Mouse (Mus musculus): ENCODE results near the gene Map3k4. TPM values are rescaled to one million over a fixed set of nuclear protein-coding genes. Genes with fewer than 3 reads are reported as not detected.

The Map3k4 gene
- polyA plus RNA-seq, 1 experiment from 2014 or later, result 28.4 TPM

DNA sequence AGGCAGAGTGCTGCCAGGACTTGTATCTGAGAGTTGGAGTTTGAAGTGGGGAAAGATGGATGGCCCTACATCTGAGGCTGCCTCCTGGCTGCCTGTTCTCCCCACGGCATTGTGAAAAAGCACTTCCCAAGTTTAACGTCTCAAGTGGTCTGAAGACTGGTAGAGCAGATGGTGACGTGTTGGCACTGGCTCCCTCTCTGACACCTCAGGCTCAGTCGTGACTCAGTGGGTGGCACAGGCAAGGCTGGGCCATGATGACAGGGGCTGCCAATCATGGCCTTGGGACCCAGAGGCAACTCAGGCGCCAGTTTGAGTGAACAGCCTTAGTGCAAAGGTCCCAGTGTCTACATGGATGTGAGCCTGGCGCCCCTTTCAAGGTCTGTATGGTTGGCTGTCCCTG is 96.7 kb downstream of the Map3k4 start:
- WGBS, result 75% methylated on average over 6 of the region's 6 CpGs
- H3K36me3 ChIP-seq (ENCODE audit: control insufficient read depth, insufficient read depth, low read length), result peaks cover 15% of the 10 kb centered on the region
- no peak overlapping the region for H3K9ac ChIP-seq (ENCODE audit: low read depth, low read length)
- no peak overlapping the region for H3K4me2 ChIP-seq
- H3K27ac ChIP-seq (ENCODE audit: low read depth, low read length), result no peak overlapping the region
- ATAC-seq (replicated peaks; ENCODE audit: low FRiP score) (no peak), DNase-seq (ENCODE audit: low spot score) (no peak)
- H3K27me3 ChIP-seq (replicated peaks; ENCODE audit: control insufficient read depth, insufficient read depth, low read length), result no peaks in the 10 kb centered on the region
- no peak overlapping the region for H3K4me3 ChIP-seq (ENCODE audit: low read depth, low read length)
- no peaks in the 10 kb centered on the region for H3K9me3 ChIP-seq (ENCODE audit: control insufficient read depth, low read length)
- H3K4me1 ChIP-seq (replicated peaks; ENCODE audit: control insufficient read depth, insufficient read depth, low read length), result no peaks in the 10 kb centered on the region

- H3K9ac ChIP-seq (ENCODE audit: low read depth, low read length), result no peak overlapping the region
- peaks cover 9% of the 10 kb centered on the region for H3K4me1 ChIP-seq (replicated peaks; ENCODE audit: control insufficient read depth, insufficient read depth, low read length)
- no peak overlapping the region for H3K4me2 ChIP-seq
- 54% methylated on average over 6 of the region's 6 CpGs for WGBS
- H3K27me3 ChIP-seq (replicated peaks; ENCODE audit: control insufficient read depth, insufficient read depth, low read length), result no peaks in the 10 kb centered on the region
- ATAC-seq (replicated peaks; ENCODE audit: low FRiP score) (peak; percentile 85), DNase-seq (ENCODE audit: low spot score) (no peak)
- H3K27ac ChIP-seq (ENCODE audit: low read depth, low read length), result no peak overlapping the region
- H3K9me3 ChIP-seq (ENCODE audit: control insufficient read depth, low read length), result no peaks in the 10 kb centered on the region
- no peak overlapping the region for H3K4me3 ChIP-seq (ENCODE audit: low read depth, low read length)
- peaks cover 37% of the 10 kb centered on the region for H3K36me3 ChIP-seq (ENCODE audit: control insufficient read depth, insufficient read depth, low read length)
Measured at GRCm38 (mm10) chr17:12216224-12216623, 102.4 kb downstream of the Map3k4 start.

DNA sequence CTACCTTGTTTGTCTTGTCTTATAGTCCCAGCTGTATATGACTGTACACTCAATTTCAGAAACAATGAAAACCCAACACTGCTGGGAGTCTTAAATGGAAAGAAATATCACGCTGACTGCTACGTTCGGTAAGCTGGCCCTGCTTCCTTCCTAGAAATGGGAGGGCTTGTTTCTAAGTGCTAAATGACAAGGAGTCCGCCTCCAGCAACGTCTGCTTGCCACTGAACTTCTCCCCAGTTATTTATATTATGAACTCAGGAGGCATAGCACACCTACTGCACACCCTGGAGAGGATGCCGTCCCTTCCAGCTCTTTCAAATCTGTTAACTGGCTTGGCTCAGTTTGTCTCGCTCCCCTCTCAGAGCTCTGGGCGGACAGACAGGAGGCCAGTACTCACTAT is 105.2 kb downstream of the Map3k4 start:
- H3K27me3 ChIP-seq (replicated peaks; ENCODE audit: control insufficient read depth, insufficient read depth, low read length), result no peaks in the 10 kb centered on the region
- ATAC-seq (replicated peaks; ENCODE audit: low FRiP score) (no peak), DNase-seq (ENCODE audit: low spot score) (no peak)
- H3K36me3 ChIP-seq (ENCODE audit: control insufficient read depth, insufficient read depth, low read length), result peaks cover 30% of the 10 kb centered on the region
- WGBS, result 89% methylated on average over 8 of the region's 8 CpGs
- no peaks in the 10 kb centered on the region for H3K9me3 ChIP-seq (ENCODE audit: control insufficient read depth, low read length)
- H3K4me1 ChIP-seq (replicated peaks; ENCODE audit: control insufficient read depth, insufficient read depth, low read length), result peaks cover 17% of the 10 kb centered on the region
- H3K4me2 ChIP-seq, result no peak overlapping the region
- H3K27ac ChIP-seq (ENCODE audit: low read depth, low read length), result no peak overlapping the region
- H3K9ac ChIP-seq (ENCODE audit: low read depth, low read length), result no peak overlapping the region
- H3K4me3 ChIP-seq (ENCODE audit: low read depth, low read length), result no peak overlapping the region

- DNase-seq (ENCODE audit: low spot score) (no peak), ATAC-seq (replicated peaks; ENCODE audit: low FRiP score) (no peak)
- H3K4me3 ChIP-seq (ENCODE audit: low read depth, low read length), result no peak overlapping the region
- no peak overlapping the region for H3K27ac ChIP-seq (ENCODE audit: low read depth, low read length)
- peaks cover 29% of the 10 kb centered on the region for H3K36me3 ChIP-seq (ENCODE audit: control insufficient read depth, insufficient read depth, low read length)
- H3K4me1 ChIP-seq (replicated peaks; ENCODE audit: control insufficient read depth, insufficient read depth, low read length), result peaks cover 26% of the 10 kb centered on the region
- WGBS, result 89% methylated on average over 6 of the region's 6 CpGs
- H3K4me2 ChIP-seq, result no peak overlapping the region
- H3K9me3 ChIP-seq (ENCODE audit: control insufficient read depth, low read length), result no peaks in the 10 kb centered on the region
- H3K27me3 ChIP-seq (replicated peaks; ENCODE audit: control insufficient read depth, insufficient read depth, low read length), result no peaks in the 10 kb centered on the region
- H3K9ac ChIP-seq (ENCODE audit: low read depth, low read length), result no peak overlapping the region
Measured at GRCm38 (mm10) chr17:12212341-12212740, 106.3 kb downstream of the Map3k4 start.

- peaks cover 26% of the 10 kb centered on the region for H3K36me3 ChIP-seq (ENCODE audit: control insufficient read depth, insufficient read depth, low read length)
- H3K9me3 ChIP-seq (ENCODE audit: control insufficient read depth, low read length), result no peaks in the 10 kb centered on the region
- no peak overlapping the region for H3K4me2 ChIP-seq
- peaks cover 31% of the 10 kb centered on the region for H3K4me1 ChIP-seq (replicated peaks; ENCODE audit: control insufficient read depth, insufficient read depth, low read length)
- no peak for ATAC-seq (replicated peaks; ENCODE audit: low FRiP score)
- H3K4me3 ChIP-seq (ENCODE audit: low read depth, low read length), result no peak overlapping the region
- no peak for DNase-seq (ENCODE audit: low spot score)
- no peak overlapping the region for H3K27ac ChIP-seq (ENCODE audit: low read depth, low read length)
- WGBS, result 90% methylated on average over 11 of the region's 11 CpGs
- H3K9ac ChIP-seq (ENCODE audit: low read depth, low read length), result no peak overlapping the region
- H3K27me3 ChIP-seq (replicated peaks; ENCODE audit: control insufficient read depth, insufficient read depth, low read length), result no peaks in the 10 kb centered on the region
Measured at GRCm38 (mm10) chr17:12211890-12212289, 106.7 kb downstream of the Map3k4 start.

DNA sequence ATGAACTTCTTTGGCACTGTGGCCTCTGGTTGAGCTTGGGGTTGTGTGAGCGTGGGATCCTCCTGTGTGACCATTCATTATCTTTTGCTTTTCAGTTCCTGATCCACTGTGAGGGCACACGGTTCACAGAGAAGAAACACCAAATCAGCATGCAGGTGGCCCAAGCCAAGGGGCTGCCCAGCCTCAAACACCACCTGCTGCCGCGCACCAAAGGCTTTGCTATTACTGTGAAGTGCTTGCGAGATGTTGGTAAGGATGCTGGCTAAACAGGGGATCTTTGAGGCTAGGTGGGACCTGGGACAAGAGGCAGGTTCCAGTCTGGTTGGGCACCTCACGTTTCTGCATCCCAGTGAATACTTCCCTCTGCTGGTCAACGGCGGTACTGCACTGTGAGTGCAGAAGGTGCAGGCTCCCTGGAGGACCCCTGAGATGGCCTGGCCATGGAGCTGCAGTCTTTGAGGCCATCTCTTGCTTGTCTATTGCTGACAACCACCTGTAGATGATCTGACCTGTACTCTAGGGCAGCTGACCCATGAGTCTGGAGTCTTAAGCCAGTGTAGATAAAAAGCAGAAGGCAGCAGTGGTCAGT is 108.0 kb downstream of the Map3k4 start:
- peak; percentile 83 for DNase-seq (ENCODE audit: low spot score)
- no peaks in the 10 kb centered on the region for H3K27me3 ChIP-seq (replicated peaks; ENCODE audit: control insufficient read depth, insufficient read depth, low read length)
- peaks cover 33% of the 10 kb centered on the region for H3K4me1 ChIP-seq (replicated peaks; ENCODE audit: control insufficient read depth, insufficient read depth, low read length)
- peak; percentile 44 for ATAC-seq (replicated peaks; ENCODE audit: low FRiP score)
- H3K27ac ChIP-seq (ENCODE audit: low read depth, low read length), result peak overlapping the region; percentile 9; the same call in 1 of the 2 replicates
- H3K36me3 ChIP-seq (ENCODE audit: control insufficient read depth, insufficient read depth, low read length), result peaks cover 18% of the 10 kb centered on the region; the same call in 1 of the 2 replicates
- H3K9ac ChIP-seq (ENCODE audit: low read depth, low read length), result no peak overlapping the region
- H3K4me2 ChIP-seq, result no peak overlapping the region
- H3K9me3 ChIP-seq (ENCODE audit: control insufficient read depth, low read length), result no peaks in the 10 kb centered on the region
- H3K4me3 ChIP-seq (ENCODE audit: low read depth, low read length), result no peak overlapping the region
- WGBS, result 32% methylated on average over 8 of the region's 8 CpGs

- H3K4me1 ChIP-seq (replicated peaks; ENCODE audit: control insufficient read depth, insufficient read depth, low read length), result peaks cover 44% of the 10 kb centered on the region
- no peak overlapping the region for H3K4me3 ChIP-seq (ENCODE audit: low read depth, low read length)
- H3K36me3 ChIP-seq (ENCODE audit: control insufficient read depth, insufficient read depth, low read length), result peaks cover 16% of the 10 kb centered on the region; the same call in 1 of the 2 replicates
- DNase-seq (ENCODE audit: low spot score) (no peak), ATAC-seq (replicated peaks; ENCODE audit: low FRiP score) (no peak)
- 80% methylated on average over 4 of the region's 4 CpGs for WGBS
- H3K27ac ChIP-seq (ENCODE audit: low read depth, low read length), result peak overlapping the region; percentile 26; the same call in 1 of the 2 replicates
- H3K9me3 ChIP-seq (ENCODE audit: control insufficient read depth, low read length), result no peaks in the 10 kb centered on the region
- 0 out of 2 replicates have a peak overlapping the region, but pooled peaks have one; percentile 0 for H3K9ac ChIP-seq (ENCODE audit: low read depth, low read length)
- H3K4me2 ChIP-seq, result no peak overlapping the region
- no peaks in the 10 kb centered on the region for H3K27me3 ChIP-seq (replicated peaks; ENCODE audit: control insufficient read depth, insufficient read depth, low read length)
Measured at GRCm38 (mm10) chr17:12209481-12209880, 109.1 kb downstream of the Map3k4 start.

- WGBS, result 50% methylated on average over 1 of the region's 1 CpGs
Measured at GRCm38 (mm10) chr17:12207022-12207548, 111.5 kb downstream of the Map3k4 start.

GRCm38 (mm10) chr17:12206248-12206647 is 112.3 kb downstream of the Map3k4 start:
- Histone ChIP-seq H3K4me3 (ENCODE audit: low read depth, low read length) (no peak overlapping the region), H3K9ac (ENCODE audit: low read depth, low read length) (peak overlapping the region; percentile 75), H3K27ac (ENCODE audit: low read depth, low read length) (peak overlapping the region; percentile 100), H3K27me3 (replicated peaks; ENCODE audit: control insufficient read depth, insufficient read depth, low read length) (no peaks in the 10 kb centered on the region), H3K9me3 (ENCODE audit: control insufficient read depth, low read length) (no peaks in the 10 kb centered on the region), H3K4me1 (replicated peaks; ENCODE audit: control insufficient read depth, insufficient read depth, low read length) (peaks cover 61% of the 10 kb centered on the region), H3K36me3 (ENCODE audit: control insufficient read depth, insufficient read depth, low read length) (peaks cover 2% of the 10 kb centered on the region; the same call in 1 of the 2 replicates), H3K4me2 (peak overlapping the region; percentile 60)
- 28% methylated on average over 3 of the region's 3 CpGs for WGBS
- DNase-seq (ENCODE audit: low spot score) (no peak), ATAC-seq (replicated peaks; ENCODE audit: low FRiP score) (peak; percentile 18)

More at GRCm38 (mm10) chr17:12207022-12207548, 111.5 kb downstream of the Map3k4 start:
- DNase-seq (ENCODE audit: low spot score) (no peak), ATAC-seq (replicated peaks; ENCODE audit: low FRiP score) (no peak)
- H3K27me3 ChIP-seq (replicated peaks; ENCODE audit: control insufficient read depth, insufficient read depth, low read length), result no peaks in the 10 kb centered on the region
- H3K36me3 ChIP-seq (ENCODE audit: control insufficient read depth, insufficient read depth, low read length), result peaks cover 6% of the 10 kb centered on the region; the same call in 1 of the 2 replicates
- peaks cover 58% of the 10 kb centered on the region for H3K4me1 ChIP-seq (replicated peaks; ENCODE audit: control insufficient read depth, insufficient read depth, low read length)
- peak overlapping the region; percentile 2; the same call in 1 of the 2 replicates for H3K9ac ChIP-seq (ENCODE audit: low read depth, low read length)
- no peak overlapping the region for H3K4me3 ChIP-seq (ENCODE audit: low read depth, low read length)
- H3K4me2 ChIP-seq, result no peak overlapping the region
- no peaks in the 10 kb centered on the region for H3K9me3 ChIP-seq (ENCODE audit: control insufficient read depth, low read length)
- peak overlapping the region; percentile 100 for H3K27ac ChIP-seq (ENCODE audit: low read depth, low read length)
